Mouse (Mus musculus) MEL (cell line): ENCODE measurements around the gene Rps5. TPM values are rescaled to one million over a fixed set of nuclear protein-coding genes. Genes with fewer than 3 reads are reported as not detected.

Experiments used
- DNase-seq: peaks from one replicate; pipeline ENCODE4 v3.0.0; 2011; ENCODE audit warnings: low read depth, low spot score
- H3K27ac ChIP-seq: 2 replicates; pipeline ENCODE4 v1.5.1; 2012; ENCODE audit warnings: low read depth, mild to moderate bottlenecking, control low read depth, low read length, moderate library complexity; ENCODE audit not compliant: control insufficient read depth
- H3K27me3 ChIP-seq, 2 experiments: fragments of 150-350 bp in 1 of 2; sonication (generic) in 1 of 2; 2 replicates each; pipeline ENCODE4 v1.6.1; 2012; ENCODE audit warnings: low read length in 2 of 2, mild to moderate bottlenecking in 2 of 2, improper control_type of control experiment in 1 of 2, moderate library complexity in 1 of 2; ENCODE audit not compliant: insufficient read depth in 2 of 2, control insufficient read depth in 1 of 2
- H3K36me3 ChIP-seq, 2 experiments: 2 replicates each; pipeline ENCODE4 v1.6.1; 2012 to 2014; ENCODE audit warnings: low read length in 2 of 2, improper control_type of control experiment in 1 of 2, inconsistent platforms in 1 of 2, mild to moderate bottlenecking in 1 of 2; ENCODE audit not compliant: insufficient read depth in 2 of 2, control insufficient read depth in 1 of 2
- H3K4me1 ChIP-seq, 2 experiments: fragments of 150-350 bp in 1 of 2; sonication (generic) in 1 of 2; 2 replicates each; pipeline ENCODE4 v1.6.1; 2012; ENCODE audit warnings: low read length in 2 of 2, improper control_type of control experiment in 1 of 2, mild to moderate bottlenecking in 1 of 2; ENCODE audit not compliant: insufficient read depth in 2 of 2, control insufficient read depth in 1 of 2
- H3K4me3 ChIP-seq, 2 experiments: fragments of 150-350 bp in 1 of 2; sonication (generic) in 1 of 2; 2 replicates each; pipeline ENCODE4 v1.5.1; 2012; ENCODE audit warnings: low read depth in 2 of 2, low read length in 2 of 2, mild to moderate bottlenecking in 2 of 2, moderate library complexity in 2 of 2, control low read depth in 1 of 2, improper control_type of control experiment in 1 of 2; ENCODE audit not compliant: control insufficient read depth in 1 of 2, insufficient read depth in 1 of 2
- H3K79me2 ChIP-seq: 2 replicates; pipeline ENCODE4 v1.6.1; 2012; ENCODE audit warnings: mild to moderate bottlenecking, low read length, moderate library complexity; ENCODE audit not compliant: control insufficient read depth, poor library complexity, insufficient read depth
- H3K9ac ChIP-seq: 2 replicates; pipeline ENCODE4 v1.6.1; 2012; ENCODE audit warnings: low read depth, mild to moderate bottlenecking, control low read depth, low read length, moderate library complexity; ENCODE audit not compliant: control insufficient read depth, poor library complexity, severe bottlenecking
- H3K9me3 ChIP-seq: fragments of 150-350 bp; sonication (generic); replicated peaks from 2 replicates; pipeline ENCODE4 v1.6.1; 2012; ENCODE audit warnings: mild to moderate bottlenecking, low read length, improper control_type of control experiment, moderate library complexity; ENCODE audit not compliant: insufficient read depth
- CHD1 ChIP-seq: IDR thresholded peaks from 2 replicates; pipeline ENCODE4 v1.6.1; 2012; ENCODE audit warnings: low read depth, mild to moderate bottlenecking, inconsistent platforms, low read length, improper control_type of control experiment
- CHD2 ChIP-seq: IDR thresholded peaks from 2 replicates; pipeline ENCODE4 v1.6.1; 2011; ENCODE audit warnings: low read length, improper control_type of control experiment
- CTCF ChIP-seq, 3 experiments: IDR thresholded peaks in 2 of 3; conservative IDR thresholded peaks in 1 of 3; 2 replicates each; pipeline ENCODE4 v1.5.1; 2011 to 2012; ENCODE audit warnings: low read length in 3 of 3, low read depth in 2 of 3, mild to moderate bottlenecking in 2 of 3, improper control_type of control experiment in 1 of 3, inconsistent platforms in 1 of 3, mixed read lengths in 1 of 3, moderate library complexity in 1 of 3; ENCODE audit not compliant: control insufficient read depth in 1 of 3, insufficient read depth in 1 of 3, poor library complexity in 1 of 3, severe bottlenecking in 1 of 3
- E2F4 ChIP-seq: IDR thresholded peaks from 2 replicates; pipeline ENCODE4 v1.6.1; 2011; ENCODE audit warnings: low read depth, low read length, improper control_type of control experiment, borderline replicate concordance
- ELF1 ChIP-seq: IDR thresholded peaks from 2 replicates; pipeline ENCODE4 v1.6.1; 2014; ENCODE audit warnings: low read depth, mild to moderate bottlenecking, inconsistent platforms, low read length, improper control_type of control experiment, moderate library complexity
- GABPA ChIP-seq: IDR thresholded peaks from 2 replicates; pipeline ENCODE4 v1.6.1; 2012; ENCODE audit warnings: low read depth, mild to moderate bottlenecking, inconsistent platforms, low read length, improper control_type of control experiment, moderate library complexity
- HCFC1 ChIP-seq: IDR thresholded peaks from 2 replicates; pipeline ENCODE4 v1.6.1; 2012; ENCODE audit warnings: low read depth, mild to moderate bottlenecking, inconsistent platforms, low read length, improper control_type of control experiment, moderate library complexity
- JUND ChIP-seq: IDR thresholded peaks from 2 replicates; pipeline ENCODE4 v1.6.1; 2011; ENCODE audit warnings: low read depth, mild to moderate bottlenecking, improper control_type of control experiment, low read length
- KAT2A ChIP-seq: conservative IDR thresholded peaks from 2 replicates; pipeline ENCODE4 v1.6.1; 2012; ENCODE audit warnings: low read depth, low read length, improper control_type of control experiment, inconsistent platforms
- MAX ChIP-seq: IDR thresholded peaks from 2 replicates; pipeline ENCODE4 v1.6.1; 2011; ENCODE audit warnings: low read length, improper control_type of control experiment
- MAZ ChIP-seq: IDR thresholded peaks from 2 replicates; pipeline ENCODE4 v1.6.1; 2012; ENCODE audit warnings: low read depth, mild to moderate bottlenecking, inconsistent platforms, low read length, improper control_type of control experiment
- MEF2A ChIP-seq: IDR thresholded peaks from 2 replicates; pipeline ENCODE4 v1.6.1; 2014; ENCODE audit warnings: low read depth, mild to moderate bottlenecking, inconsistent platforms, low read length, improper control_type of control experiment; ENCODE audit not compliant: poor library complexity, insufficient replicate concordance, severe bottlenecking; ENCODE audit errors: extremely low read depth
- MXI1 ChIP-seq: IDR thresholded peaks from 2 replicates; pipeline ENCODE4 v1.6.1; 2011; ENCODE audit warnings: mild to moderate bottlenecking, low read depth, low read length, improper control_type of control experiment
- MYC ChIP-seq: IDR thresholded peaks from 2 replicates; pipeline ENCODE4 v1.6.1; 2011; ENCODE audit warnings: low read depth, mild to moderate bottlenecking, low read length, improper control_type of control experiment, moderate library complexity
- NELFE ChIP-seq: IDR thresholded peaks from 2 replicates; pipeline ENCODE4 v1.6.1; 2011; ENCODE audit warnings: low read depth, low read length, improper control_type of control experiment
- NRF1 ChIP-seq: IDR thresholded peaks from 2 replicates; pipeline ENCODE4 v1.6.1; 2014; ENCODE audit warnings: low read depth, mild to moderate bottlenecking, inconsistent platforms, low read length, improper control_type of control experiment, moderate library complexity; ENCODE audit not compliant: poor library complexity, insufficient read depth, severe bottlenecking
- POLR2A ChIP-seq, 2 experiments: IDR thresholded peaks; 2 replicates each; pipeline ENCODE4 v1.6.1; 2011 to 2012; ENCODE audit warnings: low read length in 2 of 2, mild to moderate bottlenecking in 2 of 2, control low read depth in 1 of 2, improper control_type of control experiment in 1 of 2, low read depth in 1 of 2, moderate library complexity in 1 of 2; ENCODE audit not compliant: control insufficient read depth in 1 of 2, insufficient read depth in 1 of 2, poor library complexity in 1 of 2
- POLR2AphosphoS2 ChIP-seq: IDR thresholded peaks from 2 replicates; pipeline ENCODE4 v1.6.1; 2011; ENCODE audit warnings: low read length, improper control_type of control experiment
- RCOR1 ChIP-seq: IDR thresholded peaks from 2 replicates; pipeline ENCODE4 v1.6.1; 2012; ENCODE audit warnings: low read depth, mild to moderate bottlenecking, inconsistent platforms, low read length, improper control_type of control experiment
- SIN3A ChIP-seq: IDR thresholded peaks from 2 replicates; pipeline ENCODE4 v1.6.1; 2012; ENCODE audit warnings: low read length, improper control_type of control experiment, inconsistent platforms
- SMC3 ChIP-seq: IDR thresholded peaks from 2 replicates; pipeline ENCODE4 v1.6.1; 2011; ENCODE audit warnings: low read depth, low read length, improper control_type of control experiment
- TBP ChIP-seq: IDR thresholded peaks from 2 replicates; pipeline ENCODE4 v1.8.0; 2011; ENCODE audit warnings: low read depth, low read length, improper control_type of control experiment
- TCF12 ChIP-seq: IDR thresholded peaks from 2 replicates; pipeline ENCODE4 v1.6.1; 2014; ENCODE audit warnings: low read depth, mild to moderate bottlenecking, inconsistent platforms, low read length, improper control_type of control experiment, moderate library complexity
- UBTF ChIP-seq: IDR thresholded peaks from 2 replicates; pipeline ENCODE4 v1.6.1; 2012; ENCODE audit warnings: low read depth, mild to moderate bottlenecking, inconsistent platforms, low read length, improper control_type of control experiment, moderate library complexity, borderline replicate concordance; ENCODE audit not compliant: insufficient read depth
- USF1 ChIP-seq: IDR thresholded peaks from 2 replicates; pipeline ENCODE4 v1.6.1; 2014; ENCODE audit warnings: low read depth, mild to moderate bottlenecking, inconsistent platforms, low read length, improper control_type of control experiment, moderate library complexity
- USF2 ChIP-seq, 2 experiments: IDR thresholded peaks; 2 replicates each; pipeline ENCODE4 v1.6.1; 2011 to 2012; ENCODE audit warnings: improper control_type of control experiment in 2 of 2, low read length in 2 of 2, borderline replicate concordance in 1 of 2, inconsistent platforms in 1 of 2, low read depth in 1 of 2, mild to moderate bottlenecking in 1 of 2; ENCODE audit not compliant: insufficient read depth in 1 of 2
- ZKSCAN1 ChIP-seq: IDR thresholded peaks from 2 replicates; pipeline ENCODE4 v1.6.1; 2012; ENCODE audit warnings: low read depth, mild to moderate bottlenecking, inconsistent platforms, low read length, improper control_type of control experiment, moderate library complexity
- polyA plus RNA-seq, 2 experiments: library from polyadenylated mRNA; stranded (reverse) in 1 of 2; unstranded in 1 of 2; fragments of >175 nt in 1 of 2; fragments of >200 nt in 1 of 2; gene quantifications; 2 replicates each; pipeline versions ENCODE4 v1.2.1 to v1.2.4; 2012; ENCODE audit warnings: low replicate concordance in 2 of 2, low read depth in 1 of 2; ENCODE audit not compliant: insufficient read length in 2 of 2, insufficient read depth in 1 of 2, missing spikeins in 1 of 2
- total RNA-seq: library from RNA; depleted of rRNA; stranded (reverse); fragments of 300-350 nt; gene quantifications from 2 replicates; pipeline ENCODE4 v1.2.3, GENCODE M21; 2012

Rps5 gene
- total and polyA plus RNA-seq, 3 experiments: 960 to 4,196 (median 2,915) TPM

DNA sequence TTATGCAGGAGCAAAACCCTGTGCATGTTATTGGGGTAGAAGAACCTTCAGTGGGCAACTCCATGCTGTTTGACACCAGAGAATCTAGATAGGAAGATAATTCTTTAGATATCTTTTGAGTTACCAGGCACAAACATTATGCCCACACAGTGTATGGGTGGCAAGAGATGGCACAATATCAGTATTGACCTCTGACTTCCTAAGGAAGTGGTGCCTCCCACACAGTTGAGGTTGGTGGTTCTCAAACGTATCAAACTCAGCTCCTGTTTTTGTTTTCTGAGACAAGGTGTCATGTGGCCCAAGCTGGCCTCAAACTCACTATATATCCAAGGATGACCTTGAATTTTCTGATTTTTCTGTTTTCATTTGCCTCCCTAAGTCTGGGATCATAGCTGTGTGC is 30.8 kb upstream of the Rps5 start:
- no peak overlapping the region for H3K9ac ChIP-seq
- TF ChIP-seq KAT2A (no peak), SMC3 (no peak), MEF2A (no peak), MXI1 (no peak), CTCF (IDR thresholded peaks at IDR 0.05 in 2 of 3, conservative IDR thresholded peaks at IDR 0.05 in 1 of 3; ENCODE audit: control insufficient read depth in 1 of 3, insufficient read depth in 1 of 3, low read depth in 2 of 3, low read length in 3 of 3, poor library complexity in 1 of 3, severe bottlenecking in 1 of 3) (no peak), MAZ (no peak), POLR2AphosphoS2 (no peak), MAX (no peak), UBTF (no peak), ZKSCAN1 (no peak), TBP (no peak), RCOR1 (no peak), JUND (no peak)

DNA sequence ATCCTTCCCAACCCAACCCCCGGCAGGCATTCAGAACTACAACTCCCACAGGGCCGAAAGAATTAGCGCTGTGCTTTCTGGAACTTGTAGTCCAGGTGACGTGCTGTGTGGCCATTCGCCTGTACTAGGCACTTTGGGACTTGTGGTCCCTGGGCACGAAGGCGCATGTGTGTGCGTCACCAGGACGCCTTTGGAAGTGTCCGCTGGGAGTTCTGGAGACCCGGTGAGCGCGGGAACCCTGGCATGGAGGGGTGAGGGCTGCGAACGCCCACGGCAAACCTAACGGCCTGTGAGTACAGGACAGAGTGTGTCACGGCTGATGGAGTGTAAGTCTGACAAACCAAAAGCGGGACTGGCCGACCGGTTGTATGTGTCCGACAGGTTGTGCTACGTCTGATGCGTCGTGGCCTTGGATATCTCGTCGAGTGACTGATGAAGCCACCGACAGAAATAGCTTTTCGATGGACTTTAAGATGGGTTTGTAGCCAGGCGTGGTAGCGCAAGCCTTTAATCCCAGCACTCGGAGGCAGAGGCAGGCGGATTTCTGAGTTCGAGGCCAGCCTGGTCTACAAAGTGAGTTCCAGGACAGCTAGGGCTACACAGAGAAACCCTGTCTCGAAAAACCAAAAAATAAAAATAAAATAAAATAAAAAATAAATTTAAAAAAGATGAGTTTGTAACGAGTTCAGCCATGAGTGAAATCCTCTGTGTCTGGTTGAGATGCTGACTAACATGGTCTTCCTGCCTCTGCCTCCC is 24.3 kb upstream of the Rps5 start, which contains the start of gene Zscan22:
TSS of gene Zscan22 (plus strand) at position 161 of the 756 bp plus-strand sequence.
- no peaks in the 10 kb centered on the region for H3K27me3 ChIP-seq
- H3K4me3 ChIP-seq: peak within 1 kb of the TSS; percentile 72 to 88
- peak within 1 kb of the TSS; percentile 15; the same call in 1 of the 2 replicates for H3K27ac ChIP-seq
- H3K79me2 ChIP-seq: peaks cover 9% of the 10 kb centered on the region
- DNase-seq: peak; percentile 96
- no peaks in the 10 kb centered on the region for H3K9me3 ChIP-seq
- peaks cover 3 to 8% of the 10 kb centered on the region in 2 experiments; a peak in 3 of 4 replicates for H3K36me3 ChIP-seq
- peaks cover 0 to 8% of the 10 kb centered on the region in 2 experiments; a peak in 2 of 4 replicates for H3K4me1 ChIP-seq
- H3K9ac ChIP-seq: peak within 1 kb of the TSS; percentile 82
- TF ChIP-seq USF1: peak; percentile 56; the same call in 1 of the 2 replicates
- TF ChIP-seq MXI1: peak; percentile 89
- TF ChIP-seq MEF2A: no peak
- TF ChIP-seq POLR2A (IDR thresholded peaks at IDR 0.05; ENCODE audit: control insufficient read depth in 1 of 2, insufficient read depth in 1 of 2, low read depth in 1 of 2, low read length in 2 of 2, poor library complexity in 1 of 2): peak; percentile 58 to 87; a peak in 3 of 4 replicates
- TF ChIP-seq CTCF (IDR thresholded peaks at IDR 0.05 in 2 of 3, conservative IDR thresholded peaks at IDR 0.05 in 1 of 3; ENCODE audit: control insufficient read depth in 1 of 3, insufficient read depth in 1 of 3, low read depth in 2 of 3, low read length in 3 of 3, poor library complexity in 1 of 3, severe bottlenecking in 1 of 3): no peak
- TF ChIP-seq NELFE: peak; percentile 72
- peak; percentile 74 for TF ChIP-seq MAX
- peak; percentile 100 for TF ChIP-seq HCFC1
- no peak for TF ChIP-seq POLR2AphosphoS2
- no peak for TF ChIP-seq USF2 (IDR thresholded peaks at IDR 0.05; ENCODE audit: borderline replicate concordance in 1 of 2, insufficient read depth in 1 of 2, low read depth in 1 of 2, low read length in 2 of 2)
- TF ChIP-seq SIN3A: peak; percentile 93
- TF ChIP-seq ELF1: peak; percentile 81
- TF ChIP-seq TCF12: peak; percentile 44; the same call in 1 of the 2 replicates
- peak; percentile 72 for TF ChIP-seq NRF1
- TF ChIP-seq E2F4: peak; percentile 72; the same call in 1 of the 2 replicates
- peak; percentile 100 for TF ChIP-seq KAT2A
- no peak for TF ChIP-seq RCOR1
- TF ChIP-seq MYC: peak; percentile 92
- TF ChIP-seq GABPA: peak; percentile 35; the same call in 1 of the 2 replicates
- TF ChIP-seq UBTF: no peak
- TF ChIP-seq CHD2: peak; percentile 78
- no peak for TF ChIP-seq CHD1

More for the DNA sequence above, 30.8 kb upstream of the Rps5 start:
- no peaks in the 10 kb centered on the region for H3K36me3 ChIP-seq
- H3K79me2 ChIP-seq: no peaks in the 10 kb centered on the region
- no peaks in the 10 kb centered on the region for H3K4me1 ChIP-seq
- DNase-seq: no peak
- no peaks in the 10 kb centered on the region for H3K9me3 ChIP-seq
- no peak overlapping the region for H3K27ac ChIP-seq
- H3K4me3 ChIP-seq: no peak overlapping the region
- H3K27me3 ChIP-seq: no peaks in the 10 kb centered on the region
